Mouse (Mus musculus): Measurements from ENCODE around the gene Hist2h3c1.
"Not testable (repeated sequence)": the region's sequence is repeated elsewhere in the genome, so short reads cannot be mapped to it uniquely, and the experiment has no call there.

The Hist2h3c1 gene

DNA sequence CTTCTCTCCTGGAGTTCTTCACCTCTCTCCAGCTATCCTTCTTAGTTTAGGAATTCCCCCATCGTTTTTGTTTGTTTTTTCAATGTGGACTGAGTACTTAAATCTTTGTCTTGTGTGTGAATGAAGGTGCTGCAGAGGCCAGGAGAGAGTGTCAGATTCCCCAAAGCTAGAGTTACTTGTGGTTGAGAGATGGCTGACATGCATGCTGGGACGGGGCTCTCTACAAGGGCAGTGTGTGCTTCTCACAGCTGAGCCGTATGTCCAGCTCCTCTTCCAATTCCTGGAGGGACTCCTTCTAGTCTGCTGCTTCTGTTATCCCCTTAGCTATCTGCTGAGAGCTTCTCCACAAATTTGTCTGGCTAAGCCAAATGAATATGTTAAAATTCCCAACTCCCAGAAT lies 10.6 kb upstream of the Hist2h3c1 start:
- no peak for DNase-seq

DNA sequence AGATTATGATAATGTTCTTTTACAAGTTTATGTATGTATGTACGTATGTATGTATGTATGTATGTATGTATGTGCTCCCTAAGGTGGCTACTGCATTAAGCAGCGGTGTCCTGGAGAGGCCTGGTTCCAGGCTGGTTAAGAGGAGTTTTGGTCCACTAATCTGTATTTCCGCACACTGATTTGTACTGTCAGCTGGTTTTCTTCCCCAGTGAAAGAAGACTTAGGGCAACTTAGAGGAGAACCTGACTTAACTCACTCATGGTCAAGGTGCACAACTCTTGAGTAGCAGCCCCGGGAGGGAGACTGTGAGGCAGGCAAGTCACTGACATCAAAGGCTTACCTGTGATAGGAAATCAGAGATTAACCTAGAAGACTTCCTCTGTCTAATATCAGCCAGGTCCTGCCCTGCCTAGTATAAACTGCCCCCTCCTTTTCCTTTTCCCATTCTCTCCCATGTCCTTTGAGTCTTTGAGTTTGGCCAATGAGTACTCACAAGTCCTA lies 9.6 kb upstream of the Hist2h3c1 start:
- DNase-seq = no peak

DNA sequence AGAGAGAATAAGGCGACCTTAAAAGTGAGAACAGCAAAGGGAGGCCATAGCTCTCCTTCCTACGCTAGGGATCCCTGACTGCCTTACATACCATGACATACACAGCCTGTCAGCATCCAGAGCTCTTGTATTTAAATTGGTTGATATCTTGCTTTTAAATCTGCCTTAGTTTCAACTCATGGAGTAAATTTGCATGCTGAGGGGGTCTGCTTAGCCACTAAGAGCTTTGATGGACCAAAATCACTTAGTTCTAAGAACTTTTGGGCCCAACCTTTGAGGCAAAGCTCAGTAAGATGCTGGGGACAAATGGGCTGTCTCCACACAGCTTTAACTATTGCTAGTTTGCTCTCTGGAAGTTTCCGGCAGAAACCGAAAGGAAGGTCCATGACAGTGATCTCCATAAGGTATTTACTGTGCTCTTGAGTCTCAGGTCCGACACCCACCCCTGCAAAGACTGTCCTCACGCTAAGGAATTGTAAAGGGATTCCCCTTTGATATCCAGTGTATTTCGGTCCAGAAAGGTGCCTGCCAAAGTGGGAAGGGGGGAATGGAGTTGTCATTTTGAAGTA lies 9.1 kb upstream of the Hist2h3c1 start:
- no peak for DNase-seq

DNA sequence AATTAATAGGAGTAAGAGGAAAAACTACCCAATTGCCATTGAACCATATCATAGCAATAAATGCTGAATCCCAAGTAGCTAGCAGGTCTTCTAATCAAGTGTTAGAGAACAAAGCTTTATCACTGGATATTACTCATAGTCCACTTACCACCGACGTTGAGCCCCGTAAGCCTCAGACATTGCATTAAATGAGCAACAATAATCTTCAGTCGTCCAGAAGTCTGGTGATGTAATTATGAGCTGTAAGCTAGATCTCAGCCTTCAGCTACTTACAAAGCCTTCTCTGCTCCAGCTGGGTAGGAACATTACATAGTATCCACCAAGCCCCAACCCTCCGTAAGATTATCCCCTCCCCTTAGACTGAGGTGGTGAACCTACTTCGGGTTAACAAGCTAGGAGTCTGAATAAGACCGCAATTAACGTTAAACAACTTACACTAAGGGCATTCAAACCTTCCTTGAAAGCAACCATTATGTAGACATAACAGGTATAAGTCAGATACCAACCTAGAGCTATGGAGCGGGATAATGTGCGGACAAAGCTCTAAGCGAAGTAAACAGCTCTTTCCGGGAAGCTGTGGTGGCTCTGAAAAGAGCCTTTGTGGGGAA lies 8.5 kb upstream of the Hist2h3c1 start:
- no peak for DNase-seq

DNA sequence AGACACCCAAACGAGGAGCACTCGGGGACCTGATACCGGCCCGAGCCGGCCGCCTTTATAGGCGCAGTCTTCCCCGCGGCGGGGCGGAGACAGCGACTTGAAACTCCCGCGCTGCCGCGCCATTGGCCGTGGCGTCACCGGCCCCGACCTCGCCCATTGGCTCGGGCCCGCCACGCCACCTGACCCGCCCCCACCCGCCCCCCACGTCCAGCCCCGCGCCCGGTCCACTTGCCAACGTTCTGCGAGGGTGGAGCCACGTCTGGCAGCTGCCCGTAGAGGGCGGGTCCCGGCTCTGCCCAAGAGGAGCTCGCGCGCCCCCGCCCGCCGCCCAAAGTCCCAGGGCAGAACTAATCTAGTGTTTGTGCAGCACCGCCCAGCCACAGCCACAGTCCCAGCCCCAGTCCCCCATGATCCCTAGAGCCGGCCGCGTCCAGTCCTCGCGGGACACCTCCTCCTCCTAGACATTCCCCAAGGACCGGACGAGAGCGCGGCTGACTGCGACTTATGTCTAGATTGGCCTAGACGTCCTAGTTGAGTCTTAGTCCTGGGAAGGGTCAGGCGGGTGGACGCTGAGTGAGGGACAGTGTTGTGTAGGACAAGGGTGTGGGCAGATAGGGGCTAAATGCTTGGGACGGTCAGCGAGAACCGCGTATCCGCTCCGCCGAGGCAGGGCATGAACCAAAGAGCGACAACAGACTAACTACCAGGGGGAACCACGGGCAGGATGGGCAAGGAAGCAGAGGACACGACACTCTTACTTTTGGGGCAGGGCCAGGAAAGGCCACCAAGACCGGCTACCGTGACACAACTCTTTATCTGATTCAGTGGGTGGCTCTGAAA lies 7.3 kb upstream of the Hist2h3c1 start, which contains the start of gene Hist2h3c2:
TSS of gene Hist2h3c2 (minus strand) at position 174 of the 840 bp plus-strand sequence.
- DNase-seq = peak in 1 of 2 experiments; percentile 41

DNA sequence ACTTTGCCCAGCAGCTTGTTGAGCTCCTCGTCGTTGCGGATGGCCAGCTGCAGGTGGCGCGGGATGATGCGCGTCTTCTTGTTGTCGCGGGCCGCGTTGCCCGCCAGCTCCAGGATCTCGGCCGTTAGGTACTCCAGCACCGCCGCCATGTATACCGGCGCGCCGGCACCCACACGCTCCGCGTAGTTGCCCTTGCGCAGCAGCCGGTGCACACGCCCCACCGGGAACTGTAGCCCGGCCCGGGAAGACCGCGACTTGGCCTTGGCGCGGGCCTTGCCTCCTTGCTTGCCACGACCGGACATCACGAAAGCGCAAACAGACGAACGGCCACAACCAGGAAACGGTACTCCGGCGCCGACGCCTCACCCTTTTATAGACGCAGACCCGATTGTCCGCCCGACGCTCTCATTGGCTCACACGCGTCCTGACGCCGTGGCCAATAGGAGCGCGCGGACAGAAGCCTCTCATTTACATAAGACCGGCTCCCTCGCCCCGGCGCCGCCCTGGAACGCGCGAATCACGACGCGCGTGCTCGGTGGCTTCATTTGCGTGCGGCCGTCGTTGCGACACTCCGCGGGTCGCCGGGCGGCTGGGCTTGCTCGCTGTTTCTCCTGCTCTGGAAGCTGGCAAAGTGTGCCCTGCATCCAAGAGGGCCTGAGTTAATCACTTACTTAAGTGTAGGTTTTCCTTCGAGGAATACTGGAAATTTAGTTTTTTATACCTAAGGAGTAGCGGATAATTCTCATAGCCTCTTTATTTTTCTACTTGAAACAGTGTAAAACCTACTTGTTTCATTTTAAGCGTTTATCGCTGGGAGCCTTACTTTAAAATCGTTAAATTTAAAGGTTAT lies 6.3 kb upstream of the Hist2h3c1 start, which contains the start of gene Hist2h2aa2:
TSS of gene Hist2h2aa2 (minus strand) at position 328 of the 850 bp plus-strand sequence.
- peak; percentile 89 to 97 for DNase-seq

DNA sequence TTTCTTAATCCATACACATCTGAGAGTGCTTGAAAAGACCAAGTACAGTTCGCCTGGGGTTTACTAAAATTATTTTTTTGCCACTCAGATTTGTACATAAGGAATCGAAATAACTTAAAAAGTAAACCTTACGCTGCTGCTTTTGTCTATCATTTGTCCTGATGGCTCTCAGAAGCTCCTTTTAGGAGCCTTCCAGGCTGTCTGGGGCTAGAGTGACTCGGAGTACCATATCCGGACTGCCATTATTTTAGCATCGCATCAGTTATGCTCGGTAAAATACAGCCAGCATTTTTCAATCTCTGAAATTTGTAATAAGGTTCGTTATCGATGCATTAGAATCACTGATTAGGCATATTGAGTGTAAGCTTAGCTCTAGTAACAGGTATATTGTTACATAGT lies 5.7 kb upstream of the Hist2h3c1 start:
- DNase-seq = no peak

DNA sequence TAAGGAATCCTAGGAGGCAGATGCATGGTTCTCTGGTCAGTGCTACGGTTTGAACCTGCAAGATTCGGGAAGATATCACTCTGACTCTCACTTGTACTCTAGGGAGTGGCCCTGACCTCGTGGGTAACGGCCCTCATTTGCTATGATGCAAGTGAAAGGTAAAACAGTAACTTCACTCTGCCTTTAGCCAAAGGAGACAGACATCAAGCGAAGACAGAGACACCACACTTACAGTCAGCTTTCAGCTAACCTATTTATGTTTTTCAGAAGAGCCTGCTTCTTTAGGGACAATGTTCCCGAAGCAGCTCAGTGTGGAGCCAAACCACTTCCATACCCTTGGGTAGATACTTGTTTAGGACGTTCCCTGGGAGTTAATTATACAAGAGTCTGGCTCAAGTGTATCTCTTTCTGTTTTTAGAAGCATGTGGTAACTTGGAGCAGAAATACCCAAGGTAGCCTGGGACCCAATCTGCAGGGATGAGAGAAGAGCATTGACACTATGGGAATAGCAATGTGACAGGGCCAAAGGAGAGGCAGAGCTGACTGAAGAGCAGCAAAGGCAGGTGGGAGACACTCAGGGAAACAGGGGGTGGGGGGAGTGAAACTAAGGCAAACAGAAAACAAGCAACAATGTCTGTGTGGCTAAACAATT lies 2.4 kb upstream of the Hist2h3c1 start:
- DNase-seq = no peak

DNA sequence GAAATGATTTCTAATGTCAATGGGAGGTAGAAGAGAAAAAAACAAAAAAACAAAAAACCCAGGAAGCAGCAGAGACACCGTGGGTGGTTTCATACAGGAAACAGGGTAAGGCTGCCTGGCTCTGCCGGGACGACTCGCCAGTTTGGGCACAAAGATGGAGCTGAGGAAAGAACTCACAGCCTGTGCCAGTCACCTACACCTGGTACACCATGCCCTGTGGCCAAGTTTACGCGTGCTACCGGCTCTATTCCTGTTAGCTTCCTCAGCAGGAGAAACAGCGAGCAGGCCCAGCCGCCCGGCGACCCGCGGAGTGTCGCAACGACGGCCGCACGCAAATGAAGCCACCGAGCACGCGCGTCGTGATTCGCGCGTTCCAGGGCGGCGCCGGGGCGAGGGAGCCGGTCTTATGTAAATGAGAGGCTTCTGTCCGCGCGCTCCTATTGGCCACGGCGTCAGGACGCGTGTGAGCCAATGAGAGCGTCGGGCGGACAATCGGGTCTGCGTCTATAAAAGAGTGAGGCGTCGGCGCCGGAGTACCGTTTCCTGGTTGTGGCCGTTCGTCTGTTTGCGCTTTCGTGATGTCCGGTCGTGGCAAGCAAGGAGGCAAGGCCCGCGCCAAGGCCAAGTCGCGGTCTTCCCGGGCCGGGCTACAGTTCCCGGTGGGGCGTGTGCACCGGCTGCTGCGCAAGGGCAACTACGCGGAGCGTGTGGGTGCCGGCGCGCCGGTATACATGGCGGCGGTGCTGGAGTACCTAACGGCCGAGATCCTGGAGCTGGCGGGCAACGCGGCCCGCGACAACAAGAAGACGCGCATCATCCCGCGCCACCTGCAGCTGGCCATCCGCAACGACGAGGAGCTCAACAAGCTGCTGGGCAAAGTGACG lies 1.2 kb upstream of the Hist2h3c1 start, which contains the start of gene Hist2h2aa1:
TSS of gene Hist2h2aa1 (plus strand) at position 495 of the 884 bp plus-strand sequence.
- DNase-seq = peak; percentile 82 to 89

DNA sequence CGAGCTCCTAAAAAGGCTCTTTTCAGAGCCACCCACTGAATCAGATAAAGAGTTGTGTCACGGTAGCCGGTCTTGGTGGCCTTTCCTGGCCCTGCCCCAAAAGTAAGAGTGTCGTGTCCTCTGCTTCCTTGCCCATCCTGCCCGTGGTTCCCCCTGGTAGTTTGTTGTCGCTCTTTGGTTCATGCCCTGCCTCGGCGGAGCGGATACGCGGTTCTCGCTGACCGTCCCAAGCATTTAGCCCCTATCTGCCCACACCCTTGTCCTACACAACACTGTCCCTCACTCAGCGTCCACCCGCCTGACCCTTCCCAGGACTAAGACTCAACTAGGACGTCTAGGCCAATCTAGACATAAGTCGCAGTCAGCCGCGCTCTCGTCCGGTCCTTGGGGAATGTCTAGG lies 467 bp upstream of the Hist2h3c1 start:
- not testable (repeated sequence) for DNase-seq

DNA sequence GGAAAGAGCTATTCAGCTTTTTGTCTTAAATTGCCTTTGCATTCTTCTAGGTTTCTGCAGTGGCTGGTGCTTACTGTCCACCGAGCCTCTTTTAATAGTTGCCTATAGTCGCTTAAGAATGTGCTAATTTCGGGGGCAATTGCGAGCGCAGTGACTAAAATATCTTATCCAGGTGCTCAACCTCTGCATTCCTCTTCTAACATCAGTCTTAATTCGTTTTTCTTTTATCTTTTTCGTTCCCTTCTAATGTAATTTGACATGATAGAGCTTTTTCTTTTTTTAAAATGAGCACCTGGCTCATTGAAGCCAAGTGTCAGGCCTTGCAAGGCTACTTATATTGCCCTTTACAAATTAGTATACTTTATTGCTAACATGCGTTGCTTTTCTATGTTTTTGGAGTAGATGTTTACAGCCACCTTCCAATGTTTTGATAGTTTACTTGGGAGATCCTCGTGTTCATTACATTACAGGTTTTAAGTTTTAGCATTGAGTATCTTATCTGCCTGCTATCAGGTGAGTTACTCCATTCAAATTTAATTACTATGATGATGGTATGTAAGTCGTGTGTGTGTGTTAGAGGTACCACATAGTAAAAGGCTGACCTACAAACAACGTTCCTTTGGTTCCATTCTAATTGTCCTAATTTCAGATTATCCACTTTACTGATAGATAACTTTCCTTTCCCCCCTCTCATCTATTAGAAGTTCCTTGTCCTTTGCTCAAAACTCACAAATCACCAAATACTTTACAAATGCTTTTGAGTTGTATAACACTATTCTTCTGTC lies 1.1 kb downstream of the Hist2h3c1 start:
- no peak for DNase-seq

DNA sequence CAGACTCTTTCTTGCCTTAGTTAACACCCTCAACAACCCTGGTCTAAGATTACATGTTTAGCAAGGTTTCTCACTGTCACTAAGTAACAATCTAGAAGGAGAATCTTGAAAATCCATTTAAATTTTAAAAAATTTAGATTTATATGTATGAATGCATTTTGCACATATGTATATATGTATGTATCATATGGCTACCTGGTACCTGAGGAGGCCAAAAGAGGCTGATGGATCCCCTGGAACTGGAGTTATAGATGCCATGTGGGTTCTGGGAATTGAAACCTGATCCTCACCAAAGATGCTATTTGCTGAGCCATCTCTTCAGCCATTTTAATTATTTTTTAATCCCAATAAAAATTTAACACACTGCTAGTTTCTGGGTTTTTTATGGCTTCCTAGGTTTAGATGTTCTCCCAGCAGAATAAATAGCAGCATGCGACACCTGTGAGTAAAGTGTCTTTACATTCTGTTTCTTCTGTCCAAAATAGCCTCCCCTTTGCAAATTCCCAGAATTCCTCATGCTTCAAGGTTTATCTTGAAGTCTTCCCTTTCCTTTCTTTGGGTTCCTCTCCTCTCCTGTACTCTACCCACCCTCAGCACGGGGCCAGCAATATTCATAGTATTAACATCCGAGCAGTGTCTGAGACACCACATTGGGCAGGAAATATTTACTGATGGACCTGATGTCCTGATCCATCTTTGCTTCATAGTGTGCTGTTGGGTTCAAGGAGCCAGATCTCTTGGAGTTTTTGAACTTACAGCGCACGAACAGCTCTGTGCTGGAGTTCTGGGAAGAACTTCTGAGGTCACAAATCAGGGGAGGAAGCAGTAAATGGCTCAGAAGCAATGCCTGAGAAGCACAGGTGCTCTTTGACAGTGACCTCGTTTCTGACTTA lies 1.9 kb downstream of the Hist2h3c1 start:
- DNase-seq = no peak

DNA sequence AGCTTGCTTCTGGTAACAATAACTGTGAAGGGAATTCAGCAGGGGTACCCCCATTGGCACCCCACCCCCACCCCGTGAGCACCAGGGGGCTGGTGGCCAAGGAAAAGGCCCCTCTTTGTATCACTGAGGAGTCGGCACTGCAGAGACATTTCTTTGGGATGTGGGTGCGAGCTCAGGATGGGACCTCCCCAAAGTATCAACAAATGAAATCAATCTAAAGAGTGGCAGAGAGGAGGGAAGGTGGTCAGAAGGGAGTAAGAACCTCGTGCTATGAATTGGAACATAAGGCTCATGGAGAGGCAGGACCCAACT lies 2.5 kb downstream of the Hist2h3c1 start:
- no peak for DNase-seq

DNA sequence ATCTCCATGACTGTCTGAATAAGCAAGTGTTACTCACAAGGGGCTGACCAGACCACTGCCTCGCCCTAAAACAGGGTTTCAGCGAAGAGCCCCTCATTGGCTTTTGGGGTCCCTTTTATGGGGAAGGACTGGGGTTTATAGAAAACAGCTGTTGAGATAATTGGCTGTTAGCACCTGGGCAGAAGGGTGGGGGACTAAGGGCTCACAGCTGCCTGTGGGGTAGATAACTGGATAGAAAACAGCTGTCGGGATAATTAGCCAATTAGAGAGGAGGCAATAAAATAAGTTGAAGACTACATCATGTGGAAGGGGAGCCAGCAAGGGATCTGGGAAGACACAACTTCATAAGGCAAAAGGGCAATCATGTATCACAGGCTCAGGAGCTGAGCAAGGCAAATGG lies 4.4 kb downstream of the Hist2h3c1 start:
- DNase-seq = no peak

DNA sequence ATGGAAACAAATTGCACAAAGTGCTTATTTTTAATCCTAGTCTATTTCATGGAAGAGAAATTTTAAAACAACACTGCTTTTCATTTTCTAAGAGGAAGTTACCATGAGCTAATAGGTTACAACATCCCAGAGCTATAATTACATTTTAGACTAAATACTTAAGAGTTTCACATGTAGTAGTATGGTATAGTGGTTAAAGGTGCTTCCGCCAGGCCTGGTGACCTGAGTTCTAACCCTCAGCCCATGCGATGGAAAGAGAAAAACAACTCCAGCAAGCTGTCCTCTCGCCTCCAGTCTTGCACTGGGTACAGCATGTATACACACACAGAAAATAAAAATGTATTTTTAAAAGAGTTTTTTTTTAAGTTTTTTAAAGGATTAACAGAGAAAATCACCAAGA lies 5.3 kb downstream of the Hist2h3c1 start:
- no peak for DNase-seq

DNA sequence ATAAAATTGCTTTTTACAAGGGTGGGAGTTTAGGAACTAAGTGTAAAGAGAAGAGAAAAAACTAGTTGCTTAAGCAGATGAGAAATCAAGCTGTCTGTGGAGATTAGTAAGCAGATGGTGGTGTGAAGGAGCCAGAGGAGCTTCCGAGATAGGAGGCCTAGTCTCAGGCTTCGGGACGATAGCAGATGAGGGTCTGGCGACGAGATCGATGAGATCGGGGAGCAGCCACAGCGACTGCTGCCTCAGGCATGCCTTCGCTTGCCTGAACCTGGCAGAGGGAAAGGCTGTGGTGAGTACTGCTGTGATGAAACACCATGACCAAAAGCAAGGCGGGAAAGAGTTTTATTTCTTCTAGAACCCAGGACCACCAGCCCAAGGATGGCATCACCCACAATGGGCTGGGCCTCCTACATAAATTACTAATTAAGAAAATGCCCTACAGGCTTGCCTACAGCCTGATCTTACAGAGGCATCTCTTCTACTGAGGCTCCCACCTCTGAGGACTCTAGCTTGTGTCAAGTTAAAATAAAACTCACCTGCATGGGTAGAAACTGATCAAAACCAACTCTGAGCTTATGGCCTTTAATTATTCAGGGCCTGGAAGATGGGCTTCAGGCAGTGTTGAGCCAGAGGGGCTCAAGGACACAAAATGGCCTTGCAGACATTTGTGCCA lies 8.3 kb downstream of the Hist2h3c1 start:
- DNase-seq = no peak

DNA sequence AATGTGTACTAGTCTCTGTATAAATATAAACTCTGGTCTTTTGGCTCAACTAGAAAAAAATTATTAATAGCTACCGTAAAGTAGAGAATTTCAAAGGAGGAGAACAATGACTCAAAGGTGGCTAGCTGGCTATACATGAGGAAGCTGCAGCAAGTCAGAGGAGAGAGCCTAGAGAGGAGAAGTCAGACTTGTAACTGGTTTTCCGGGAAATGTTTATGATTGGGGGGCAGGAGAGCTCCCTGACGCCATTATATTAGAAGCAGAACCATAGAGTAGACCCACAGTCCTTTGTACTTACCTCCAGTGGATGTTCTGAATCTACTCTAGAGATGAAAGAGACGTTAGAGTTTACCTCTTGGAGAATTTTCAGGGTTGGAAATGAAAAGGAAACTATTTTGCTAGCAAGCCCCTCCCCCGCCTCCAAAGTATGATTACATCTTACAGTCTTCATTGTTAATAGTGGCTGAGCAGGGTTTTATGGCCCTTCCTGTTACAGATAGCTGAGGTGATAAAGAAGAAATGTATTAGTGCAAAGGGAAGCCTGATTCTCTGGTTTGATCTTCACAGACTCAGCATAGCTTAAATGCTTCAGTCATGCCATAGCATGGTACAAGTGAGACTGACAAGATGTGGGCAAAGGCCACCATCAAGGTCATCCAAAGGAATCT lies 9.6 kb downstream of the Hist2h3c1 start:
- no peak for DNase-seq

DNA sequence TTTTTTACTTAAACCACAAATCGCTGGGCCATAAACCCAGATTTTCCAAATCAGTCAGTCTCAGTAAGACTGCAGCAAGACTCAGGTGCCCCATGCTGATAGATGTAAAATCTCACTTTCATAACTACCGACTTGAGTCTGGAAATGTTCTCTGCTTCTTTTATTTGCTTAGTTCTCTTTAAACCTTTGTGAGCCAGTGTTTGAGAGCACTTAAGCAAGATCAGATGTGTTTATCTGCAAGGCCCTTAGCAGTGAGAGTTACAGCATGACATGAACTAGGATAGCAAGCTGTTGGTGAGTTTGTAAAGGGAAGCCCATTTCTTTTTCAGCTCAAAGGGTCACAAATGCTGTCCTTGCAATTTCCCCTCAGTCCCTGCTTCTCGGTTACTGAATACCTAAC lies 10.7 kb downstream of the Hist2h3c1 start:
- no peak for DNase-seq

Data from cerebellum, adult 18-20 months (tissue).